Mouse (Mus musculus) stomach, postnatal 0 days (tissue): ENCODE measurements around the gene Ifi27l2a. TPM values are rescaled to one million over a fixed set of nuclear protein-coding genes. Genes with fewer than 3 reads are reported as not detected.

Experiments used
- ATAC-seq: fragments of 200-750 bp; cut with Nextera tagmentation; 2 replicates; pipeline ENCODE4 v1.8.0; 2017; ENCODE audit not compliant: low FRiP score, low TSS enrichment
- DNase-seq: peaks from one replicate; pipeline ENCODE4 v3.0.0-alpha.2; 2016; ENCODE audit warnings: low spot score
- H3K27ac ChIP-seq: fragments of 300-500 bp; sonication (generic); replicated peaks from 2 replicates; pipeline ENCODE4 v1.5.1; 2014; ENCODE audit warnings: mild to moderate bottlenecking, control low read depth
- H3K27me3 ChIP-seq: fragments of 300-500 bp; sonication (generic); 2 replicates; pipeline ENCODE4 v1.6.1; 2014; ENCODE audit warnings: low read length; ENCODE audit not compliant: control insufficient read depth, insufficient read depth
- H3K36me3 ChIP-seq: fragments of 300-500 bp; sonication (generic); 2 replicates; pipeline ENCODE4 v1.6.1; 2014; ENCODE audit warnings: low read length, mixed read lengths; ENCODE audit not compliant: control insufficient read depth, insufficient read depth
- H3K4me1 ChIP-seq: fragments of 300-500 bp; sonication (generic); replicated peaks from 2 replicates; pipeline ENCODE4 v1.6.1; 2014; ENCODE audit warnings: antibody characterized with exemption; ENCODE audit not compliant: control insufficient read depth, insufficient read depth
- H3K4me2 ChIP-seq: fragments of 300-500 bp; sonication (generic); replicated peaks from 2 replicates; pipeline ENCODE4 v1.6.1; 2014; ENCODE audit warnings: low read depth, mild to moderate bottlenecking, control low read depth, moderate library complexity
- H3K4me3 ChIP-seq: fragments of 300-500 bp; sonication (generic); 2 replicates; pipeline ENCODE4 v1.5.1; 2014; ENCODE audit warnings: low read depth, low read length, control low read depth
- H3K9ac ChIP-seq: fragments of 300-500 bp; sonication (generic); 2 replicates; pipeline ENCODE4 v1.6.1; 2014; ENCODE audit warnings: mild to moderate bottlenecking, low read length, control low read depth, mixed read lengths
- H3K9me3 ChIP-seq: fragments of 300-500 bp; sonication (generic); 2 replicates; pipeline ENCODE4 v1.6.1; 2016; ENCODE audit warnings: low read length; ENCODE audit not compliant: control insufficient read depth
- CTCF ChIP-seq: IDR thresholded peaks from 2 replicates; pipeline ENCODE4 v1.5.1; 2016; ENCODE audit warnings: antibody characterized with exemption, low read depth, mild to moderate bottlenecking, moderate library complexity
- EP300 ChIP-seq: optimal IDR thresholded peaks from 2 replicates; pipeline ENCODE3; 2016; ENCODE audit warnings: antibody characterized with exemption
- WGBS: fragments of 180-500 bp; shearing (Covaris S2); extraction: QIAGEN DNeasy Blood & Tissue Kit; methylation state at CpG from one replicate; pipeline ENCODE4 v1.1.7; 2014; 5-methylcytosine and 5-hydroxymethylcytosine counted together
- polyA plus RNA-seq: library from polyadenylated mRNA; unstranded; fragments of >200 nt; fragmentation: Nextera tagmentation; extraction: Ambion mirVana; gene quantifications from 2 replicates; pipeline ENCODE4 v1.2.1, GENCODE M21; 2015

Ifi27l2a gene
- polyA plus RNA-seq, 1 experiment from 2014 or later = 110 TPM

DNA sequence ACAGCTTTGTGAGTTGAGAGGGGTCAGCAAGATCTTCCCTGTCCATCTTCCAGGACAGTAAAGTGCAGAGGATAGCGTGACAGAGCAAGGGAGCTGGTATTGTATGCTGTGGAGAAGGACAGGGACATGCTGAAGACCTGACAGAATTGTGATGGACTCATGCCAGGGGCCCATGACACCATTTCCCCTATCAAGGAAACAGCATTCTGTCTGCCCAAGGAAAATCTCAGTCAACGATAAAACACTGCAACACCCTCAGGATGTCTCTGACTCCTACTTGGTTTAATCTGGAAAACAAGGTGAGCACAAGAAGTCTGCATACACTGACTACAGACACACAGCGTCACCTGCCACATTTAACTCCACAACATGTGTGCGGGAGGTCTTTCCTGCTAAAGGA is 35.8 kb downstream of the Ifi27l2a start, which contains the start of gene 9330161L09Rik:
TSS of gene 9330161L09Rik (minus strand) at position 101 of the 400 bp plus-strand sequence.
- 93% methylated on average over 4 of the region's 4 CpGs for WGBS
- H3K4me3 ChIP-seq = no peak within 1 kb of the TSS
- no peak for TF ChIP-seq CTCF
- TF ChIP-seq EP300 = no peak
- H3K27me3 ChIP-seq = no peaks in the 10 kb centered on the region
- H3K9me3 ChIP-seq = no peaks in the 10 kb centered on the region
- H3K27ac ChIP-seq = no peak within 1 kb of the TSS
- ATAC-seq (no peak), DNase-seq (no peak)
- no peak within 1 kb of the TSS for H3K9ac ChIP-seq
- H3K4me1 ChIP-seq = no peaks in the 10 kb centered on the region
- H3K36me3 ChIP-seq = peaks cover 52% of the 10 kb centered on the region
- no peak within 1 kb of the TSS for H3K4me2 ChIP-seq

DNA sequence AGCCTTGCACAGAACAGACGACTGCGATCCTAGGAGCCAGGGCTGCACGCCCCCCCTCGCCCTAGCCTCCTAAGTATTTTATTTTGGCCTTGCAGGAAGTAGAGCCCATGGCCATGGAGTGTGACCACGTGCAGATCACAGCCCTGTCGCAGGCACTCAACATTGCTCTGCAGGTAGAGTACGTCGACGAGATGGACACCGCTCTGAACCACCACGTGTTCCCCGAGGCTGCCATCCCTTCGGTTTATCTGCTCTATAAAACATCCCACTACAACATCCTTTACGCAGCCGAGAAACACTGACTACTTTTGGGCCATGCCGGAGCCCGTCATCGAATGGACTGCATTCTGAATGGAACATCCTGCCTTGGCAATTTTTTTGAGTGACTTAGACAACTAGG is 39.3 kb downstream of the Ifi27l2a start:
- Histone ChIP-seq H3K4me1 (no peaks in the 10 kb centered on the region), H3K4me3 (no peak overlapping the region), H3K9ac (no peak overlapping the region), H3K36me3 (peaks cover 33% of the 10 kb centered on the region), H3K27ac (no peak overlapping the region), H3K9me3 (no peaks in the 10 kb centered on the region), H3K27me3 (no peaks in the 10 kb centered on the region), H3K4me2 (no peak overlapping the region)
- no peak for ATAC-seq
- DNase-seq = no peak
- 85% methylated on average over 18 of the region's 18 CpGs for WGBS
- TF ChIP-seq EP300 = no peak
- TF ChIP-seq CTCF = no peak

DNA sequence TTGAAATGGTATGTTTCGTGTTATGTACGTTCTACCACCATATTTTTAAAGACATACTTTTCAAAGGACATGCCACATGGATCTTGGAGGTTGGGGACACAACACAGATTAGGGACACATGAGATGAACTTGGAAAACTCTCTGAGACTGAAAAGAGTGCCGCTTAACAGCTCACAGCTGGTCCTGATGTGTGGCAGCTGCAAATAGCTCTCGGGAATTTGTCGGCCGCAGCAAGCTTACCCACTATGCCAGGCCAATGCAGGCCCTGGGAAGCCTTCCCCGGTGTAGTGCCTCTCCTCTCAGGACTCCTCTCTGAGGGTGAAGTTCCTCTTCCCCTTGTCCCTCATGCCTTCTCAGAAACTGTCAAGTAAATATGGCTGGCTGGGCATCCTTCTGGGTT is 46.7 kb downstream of the Ifi27l2a start:
- no peak overlapping the region for H3K4me3 ChIP-seq
- H3K27me3 ChIP-seq = no peaks in the 10 kb centered on the region
- ATAC-seq (no peak), DNase-seq (no peak)
- WGBS = 78% methylated on average over 7 of the region's 7 CpGs
- H3K27ac ChIP-seq = no peak overlapping the region
- no peak for TF ChIP-seq EP300
- TF ChIP-seq CTCF = no peak
- H3K36me3 ChIP-seq = no peaks in the 10 kb centered on the region
- H3K9ac ChIP-seq = no peak overlapping the region
- H3K9me3 ChIP-seq = no peaks in the 10 kb centered on the region
- H3K4me2 ChIP-seq = no peak overlapping the region
- no peaks in the 10 kb centered on the region for H3K4me1 ChIP-seq

DNA sequence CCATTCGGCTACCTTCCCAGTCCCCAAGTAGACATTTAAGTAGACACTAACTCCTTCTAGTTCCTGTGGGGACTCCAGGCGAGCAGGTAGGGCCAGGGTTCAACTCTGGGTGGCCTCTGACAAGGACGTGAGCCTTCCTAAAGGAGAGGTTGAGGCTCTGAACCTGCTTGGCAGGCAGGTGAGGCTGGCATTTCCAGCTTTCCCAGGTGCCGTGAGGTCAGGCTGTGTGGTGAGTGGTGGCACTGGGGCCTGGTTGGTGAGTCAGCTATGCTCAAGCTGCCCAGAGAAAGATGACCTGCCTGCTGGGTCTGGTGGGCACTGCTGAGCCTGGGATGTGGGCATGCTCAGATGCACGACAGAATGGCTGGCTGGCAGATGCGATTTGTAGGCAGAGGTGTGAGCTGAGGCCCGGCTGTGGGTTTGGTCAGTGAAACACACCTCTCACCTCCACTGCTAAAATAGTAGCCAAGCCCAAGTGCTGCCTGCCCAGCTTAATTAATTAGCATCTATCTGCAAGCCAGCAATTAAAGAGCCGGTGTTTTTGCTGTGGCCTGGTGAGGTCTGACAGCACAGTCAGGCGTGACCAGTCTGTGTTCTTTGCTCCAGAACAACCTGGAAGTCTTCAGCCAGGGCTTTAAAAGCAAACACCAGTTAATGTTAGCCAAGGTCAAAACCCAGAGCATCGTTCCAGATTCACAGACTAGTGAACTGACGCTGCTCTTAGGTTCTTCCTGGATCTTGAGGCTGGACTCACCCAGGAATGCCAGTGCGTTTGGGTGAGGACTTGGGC is 47.8 kb downstream of the Ifi27l2a start:
- TF ChIP-seq EP300 = no peak
- TF ChIP-seq CTCF = no peak
- 55% methylated on average over 12 of the region's 12 CpGs for WGBS
- no peaks in the 10 kb centered on the region for H3K9me3 ChIP-seq
- no peaks in the 10 kb centered on the region for H3K36me3 ChIP-seq
- no peak overlapping the region for H3K4me2 ChIP-seq
- ATAC-seq = no peak
- peak overlapping the region; percentile 69; the same call in 1 of the 2 replicates for H3K27ac ChIP-seq
- no peaks in the 10 kb centered on the region for H3K4me1 ChIP-seq
- H3K27me3 ChIP-seq = no peaks in the 10 kb centered on the region
- H3K9ac ChIP-seq = no peak overlapping the region
- no peak overlapping the region for H3K4me3 ChIP-seq
- no peak for DNase-seq

DNA sequence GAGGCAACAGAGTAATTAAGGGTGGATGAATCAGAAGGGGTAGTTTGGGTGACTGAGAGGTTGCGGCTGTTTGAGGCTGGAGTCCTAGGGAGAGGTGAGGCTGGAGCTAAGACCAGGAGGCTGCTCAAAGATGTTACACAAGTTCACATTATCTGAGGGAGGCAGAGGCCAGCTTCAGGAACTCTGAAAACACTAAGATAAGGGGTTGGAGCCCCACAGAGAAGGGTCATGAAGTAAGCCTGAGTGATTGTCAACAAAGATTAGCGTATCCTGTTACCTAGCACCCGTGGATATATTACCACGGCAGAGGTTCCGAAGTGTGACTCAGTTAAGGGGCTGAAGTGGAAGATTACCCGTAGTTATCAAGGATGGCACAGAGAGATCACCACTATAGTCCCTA is 50.0 kb downstream of the Ifi27l2a start:
- ATAC-seq (no peak), DNase-seq (no peak)
- WGBS = 26% methylated on average over 6 of the region's 6 CpGs
- H3K4me1 ChIP-seq = no peaks in the 10 kb centered on the region
- H3K4me3 ChIP-seq = no peak overlapping the region
- H3K4me2 ChIP-seq = no peak overlapping the region
- no peaks in the 10 kb centered on the region for H3K36me3 ChIP-seq
- no peak for TF ChIP-seq CTCF
- no peak for TF ChIP-seq EP300
- H3K27ac ChIP-seq = no peak overlapping the region
- no peak overlapping the region for H3K9ac ChIP-seq
- H3K27me3 ChIP-seq = no peaks in the 10 kb centered on the region
- no peaks in the 10 kb centered on the region for H3K9me3 ChIP-seq

Other genes starting within 250 kb of the Ifi27l2a start
- gene Prima1, start 201.5 kb downstream of the Ifi27l2a start, polyA plus RNA-seq = 1.5 and 2.0 TPM in 2 replicates
- not detected in 2 replicates for gene Fam181a, start 132.7 kb downstream of the Ifi27l2a start, polyA plus RNA-seq
- gene Asb2, start 87.7 kb downstream of the Ifi27l2a start, polyA plus RNA-seq = 17.4 and 20.2 TPM in 2 replicates
- 18.8 and 20.1 TPM in 2 replicates for gene Otub2, start 55.0 kb downstream of the Ifi27l2a start, polyA plus RNA-seq
- 0.18 and 0.27 TPM in 2 replicates for gene 9330161L09Rik, start 35.9 kb downstream of the Ifi27l2a start, polyA plus RNA-seq
- gene Ddx24, start 17.9 kb downstream of the Ifi27l2a start, polyA plus RNA-seq = 68.8 and 84.8 TPM in 2 replicates
- gene Ifi27, start 9.5 kb downstream of the Ifi27l2a start, polyA plus RNA-seq = 38.9 and 41.9 TPM in 2 replicates
- gene Ifi27l2b, start 13.5 kb upstream of the Ifi27l2a start, polyA plus RNA-seq = 17.3 and 19.4 TPM in 2 replicates
- gene Ppp4r4, start 88.6 kb upstream of the Ifi27l2a start, polyA plus RNA-seq = 0.38 and 0.53 TPM in 2 replicates
- gene Serpina10, start 187.8 kb upstream of the Ifi27l2a start, polyA plus RNA-seq = 0.10 and 0.13 TPM in 2 replicates
- gene Serpina6, start 213.5 kb upstream of the Ifi27l2a start, polyA plus RNA-seq = 0.22 TPM in 1 of 2 replicates, not detected in the other
- gene Serpina16, start 232.5 kb upstream of the Ifi27l2a start, polyA plus RNA-seq = not detected in 2 replicates